Mouse (Mus musculus) ES-E14 (cell line): Measurements from ENCODE around the gene Morn4. TPM values are rescaled to one million over a fixed set of nuclear protein-coding genes. Genes with fewer than 3 reads are reported as not detected.

Experiments
- DNase-seq: peaks from one replicate; pipeline ENCODE4 v3.0.0-alpha.2; 2013; ENCODE audit warnings: low read depth, low spot score
- H3K27ac ChIP-seq: 2 replicates; pipeline ENCODE4 v1.5.1; 2012; ENCODE audit warnings: low read depth, mild to moderate bottlenecking, low read length, moderate library complexity, mixed read lengths; ENCODE audit not compliant: poor library complexity, insufficient read depth, severe bottlenecking
- H3K36me3 ChIP-seq: 2 replicates; pipeline ENCODE4 v1.6.1; 2012; ENCODE audit warnings: mild to moderate bottlenecking, low read length, moderate library complexity, mixed read lengths; ENCODE audit not compliant: control insufficient read depth, poor library complexity, insufficient read depth, severe bottlenecking
- H3K4me1 ChIP-seq, 2 experiments: fragments of 150-350 bp in 1 of 2; sonication (generic) in 1 of 2; 2 replicates each; pipeline ENCODE4 v1.6.1; 2012; ENCODE audit warnings: low read length in 2 of 2, mild to moderate bottlenecking in 1 of 2, mixed read lengths in 1 of 2; ENCODE audit not compliant: control insufficient read depth in 2 of 2, insufficient read depth in 2 of 2, poor library complexity in 1 of 2
- H3K4me3 ChIP-seq, 2 experiments: fragments of 150-350 bp in 1 of 2; sonication (generic) in 1 of 2; 2 replicates each; pipeline ENCODE4 v1.5.1; 2012; ENCODE audit warnings: low read length in 2 of 2, low read depth in 1 of 2, mild to moderate bottlenecking in 1 of 2, mixed read lengths in 1 of 2; ENCODE audit not compliant: insufficient read depth in 1 of 2, poor library complexity in 1 of 2, severe bottlenecking in 1 of 2
- H3K9ac ChIP-seq: 2 replicates; pipeline ENCODE4 v1.6.1; 2012; ENCODE audit warnings: low read depth, mild to moderate bottlenecking, low read length, mixed read lengths; ENCODE audit not compliant: poor library complexity, insufficient read depth, severe bottlenecking
- H3K9me3 ChIP-seq: fragments of 150-350 bp; sonication (generic); 2 replicates; pipeline ENCODE4 v1.6.1; 2012; ENCODE audit warnings: low read depth, mild to moderate bottlenecking, low read length; ENCODE audit not compliant: control insufficient read depth, insufficient read depth
- CHD2 ChIP-seq: IDR thresholded peaks from 2 replicates; pipeline ENCODE4 v1.6.1; 2014; ENCODE audit warnings: mild to moderate bottlenecking, low read depth, low read length, inconsistent platforms
- HCFC1 ChIP-seq: IDR thresholded peaks from 2 replicates; pipeline ENCODE4 v1.6.1; 2012; ENCODE audit warnings: low read length, inconsistent platforms, borderline replicate concordance; ENCODE audit not compliant: insufficient read depth
- MAFK ChIP-seq: IDR thresholded peaks from 2 replicates; pipeline ENCODE4 v1.6.1; 2014; ENCODE audit warnings: mild to moderate bottlenecking, low read depth, low read length, inconsistent platforms; ENCODE audit not compliant: insufficient read depth
- ZC3H11A ChIP-seq: IDR thresholded peaks from 2 replicates; pipeline ENCODE4 v1.6.1; 2012; ENCODE audit warnings: low read depth, mild to moderate bottlenecking, inconsistent platforms, low read length, borderline replicate concordance
- ZNF384 ChIP-seq: IDR thresholded peaks from 2 replicates; pipeline ENCODE4 v1.6.1; 2012; ENCODE audit warnings: low read depth, low read length, inconsistent platforms
- in situ Hi-C, 2 experiments: fragments of 600-800 bp; cut with MboI; formaldehyde crosslinking; loops; one replicate each; pipeline ENCODE4 v1.15.1; 2025; ENCODE audit warnings: low sequenced_read_pairs in 2 of 2, inconsistent platforms in 1 of 2; ENCODE audit not compliant: unreplicated experiment in 2 of 2
- total RNA-seq: library from RNA; depleted of rRNA; stranded (reverse); fragments of 300-350 nt; gene quantifications from 2 replicates; pipeline ENCODE4 v1.2.3, GENCODE M21; 2012

Morn4 gene
- total RNA-seq, 1 experiment: 3.1 TPM

- no peak for DNase-seq
- H3K4me3 ChIP-seq: no peak overlapping the region
- no peak overlapping the region for H3K9ac ChIP-seq
- H3K9me3 ChIP-seq: no peaks in the 10 kb centered on the region
- in situ Hi-C loops: no loop called here
- peaks cover 0 to 4% of the 10 kb centered on the region in 2 experiments; a peak in 1 of 4 replicates for H3K4me1 ChIP-seq
- no peaks in the 10 kb centered on the region for H3K36me3 ChIP-seq
- TF ChIP-seq MAFK (no peak), HCFC1 (no peak), ZC3H11A (no peak), ZNF384 (no peak), CHD2 (no peak)
- H3K27ac ChIP-seq: no peak overlapping the region
Measured at GRCm38 (mm10) chr19:42055881-42056280, 30.3 kb downstream of the Morn4 start.

DNA sequence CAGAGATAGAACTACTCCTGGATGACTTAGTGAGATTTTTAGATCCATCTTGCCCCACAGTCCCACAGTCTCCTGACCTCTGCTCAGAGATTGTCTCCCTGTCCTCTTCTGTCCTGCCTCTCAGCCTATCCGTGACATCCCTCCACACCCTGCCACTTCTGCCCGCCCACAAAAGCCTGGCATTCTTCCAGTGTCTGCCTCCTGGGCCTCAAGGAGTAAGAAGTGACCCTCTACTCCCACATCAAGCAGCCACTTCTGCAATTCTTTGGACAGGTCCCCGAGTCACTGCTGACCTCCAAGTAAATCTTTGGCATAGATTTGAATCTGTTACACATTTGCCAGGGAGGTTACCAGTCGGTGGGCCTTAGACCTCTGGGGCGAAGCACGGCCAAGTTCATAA is 31.9 kb downstream of the Morn4 start:
- H3K4me3 ChIP-seq: no peak overlapping the region
- H3K27ac ChIP-seq: no peak overlapping the region
- H3K9ac ChIP-seq: no peak overlapping the region
- H3K36me3 ChIP-seq: no peaks in the 10 kb centered on the region
- TF ChIP-seq HCFC1 (no peak), ZC3H11A (no peak), ZNF384 (no peak), MAFK (no peak), CHD2 (no peak)
- peaks cover 0 to 4% of the 10 kb centered on the region in 2 experiments; a peak in 1 of 4 replicates for H3K4me1 ChIP-seq
- in situ Hi-C loops: no loop called here
- DNase-seq: no peak
- no peaks in the 10 kb centered on the region for H3K9me3 ChIP-seq

DNA sequence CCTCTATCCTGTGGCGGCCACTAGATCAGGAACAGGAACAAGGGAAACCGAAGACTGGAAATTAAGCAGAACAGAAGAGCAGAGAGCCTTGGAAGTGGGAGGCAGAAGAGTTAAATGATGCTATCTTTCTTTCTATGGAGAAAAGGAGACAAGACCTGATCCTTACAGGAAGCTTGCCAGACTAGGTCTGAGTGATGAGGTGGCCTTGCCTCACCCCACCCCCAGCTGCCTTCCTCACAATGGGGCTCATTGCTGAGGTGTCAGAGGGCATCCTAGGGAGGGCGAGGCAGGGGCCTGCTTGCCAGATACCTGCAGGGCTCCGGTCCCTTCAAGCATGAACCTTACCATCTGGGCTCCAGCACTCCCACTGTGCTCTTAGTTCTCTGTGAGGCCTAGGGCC is 34.2 kb downstream of the Morn4 start, which contains the start of gene 4933411K16Rik:
4933411K16Rik (plus strand) TSS at position 301 of the 400 bp plus-strand sequence.
- Histone ChIP-seq H3K36me3 (no peaks in the 10 kb centered on the region), H3K4me1 (peaks cover 0 to 4% of the 10 kb centered on the region in 2 experiments; a peak in 1 of 4 replicates), H3K27ac (no peak within 1 kb of the TSS), H3K9me3 (no peaks in the 10 kb centered on the region), H3K9ac (no peak within 1 kb of the TSS), H3K4me3 (no peak within 1 kb of the TSS)
- DNase-seq: no peak
- in situ Hi-C loops: no loop called here
- TF ChIP-seq ZNF384 (no peak), CHD2 (no peak), ZC3H11A (no peak), HCFC1 (no peak), MAFK (no peak)

DNA sequence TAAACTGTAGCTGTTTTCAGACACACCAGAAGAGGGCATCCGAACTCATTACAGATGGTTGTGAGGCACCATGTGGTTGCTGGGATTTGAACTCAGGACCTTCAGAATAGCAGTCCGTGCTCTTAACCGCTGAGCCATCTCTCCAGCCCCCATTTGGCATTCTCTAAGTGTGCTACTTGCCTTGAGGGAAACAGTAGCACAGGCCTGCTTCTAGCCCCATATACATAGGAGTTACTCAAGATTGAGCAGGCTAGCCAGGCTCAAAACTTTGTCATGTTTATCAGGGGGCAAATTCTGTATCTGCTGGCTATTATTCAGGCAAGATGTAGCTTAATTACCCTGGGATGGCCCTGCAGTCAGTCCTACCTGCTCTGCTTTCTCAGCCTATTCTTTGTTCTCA is 34.8 kb downstream of the Morn4 start:
- no peak overlapping the region for H3K27ac ChIP-seq
- no peak overlapping the region for H3K4me3 ChIP-seq
- DNase-seq: no peak
- peaks cover 0 to 4% of the 10 kb centered on the region in 2 experiments; a peak in 1 of 4 replicates for H3K4me1 ChIP-seq
- TF ChIP-seq ZNF384 (no peak), HCFC1 (no peak), ZC3H11A (no peak), MAFK (no peak), CHD2 (no peak)
- in situ Hi-C loops: no loop called here
- H3K9me3 ChIP-seq: no peaks in the 10 kb centered on the region
- no peak overlapping the region for H3K9ac ChIP-seq
- no peaks in the 10 kb centered on the region for H3K36me3 ChIP-seq

DNA sequence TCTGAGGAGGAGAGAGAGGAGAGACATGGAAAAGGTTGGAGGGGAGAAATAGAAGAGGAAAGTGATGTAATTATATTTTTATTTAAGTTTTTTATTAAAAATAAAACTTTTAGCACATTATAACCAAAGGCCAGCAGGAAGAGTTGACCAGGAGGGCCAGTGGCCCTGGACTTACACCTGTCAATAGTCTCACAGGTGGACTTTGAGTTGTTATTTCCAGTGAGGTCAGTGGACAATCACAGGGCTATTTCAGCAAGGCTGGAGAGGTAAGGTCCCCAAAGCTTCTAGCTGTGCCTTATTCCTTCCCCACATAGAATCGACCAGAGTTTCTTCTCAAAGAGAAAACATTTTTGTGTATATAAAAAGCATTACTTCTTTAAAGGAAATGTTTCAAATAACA is 35.9 kb downstream of the Morn4 start:
- in situ Hi-C loops: no loop called here
- Histone ChIP-seq H3K4me1 (peaks cover 1 to 4% of the 10 kb centered on the region in 2 experiments; a peak in 2 of 4 replicates), H3K9me3 (no peaks in the 10 kb centered on the region), H3K27ac (no peak overlapping the region), H3K4me3 (no peak overlapping the region), H3K9ac (no peak overlapping the region), H3K36me3 (no peaks in the 10 kb centered on the region)
- no peak for DNase-seq
- TF ChIP-seq CHD2: no peak
- TF ChIP-seq HCFC1: no peak
- no peak for TF ChIP-seq MAFK
- TF ChIP-seq ZC3H11A: no peak
- TF ChIP-seq ZNF384: no peak
